Mouse (Mus musculus): ENCODE results near the gene Swi5. TPM values are rescaled to one million over a fixed set of nuclear protein-coding genes. Genes with fewer than 3 reads are reported as not detected.

Gene Swi5
- total and polyA plus RNA-seq, 3 experiments, result 150 to 488 (median 432) TPM

GRCm38 (mm10) chr2:32242986-32243385 lies 44.9 kb downstream of the Swi5 start:
- Histone ChIP-seq H3K4me1 (ENCODE audit: insufficient read depth, low read depth, low read length) (peaks cover 18% of the 10 kb centered on the region), H3K9me3 (replicated peaks) (no peaks in the 10 kb centered on the region), H3K36me3 (replicated peaks) (peaks cover 95% of the 10 kb centered on the region), H3K27me3 (ENCODE audit: insufficient read depth, low read length) (no peaks in the 10 kb centered on the region), H3K4me3 (ENCODE audit: low read depth, low read length) (no peak overlapping the region)
- no peak for DNase-seq (ENCODE audit: low spot score)
- no peak for TF ChIP-seq GATA2 (IDR thresholded peaks at IDR 0.05; ENCODE audit: borderline replicate concordance, low read depth, low read length)
- ATAC-seq (ENCODE audit: extremely low read depth, insufficient number of reproducible peaks, low FRiP score, poor library complexity, severe bottlenecking), result no peak

DNA sequence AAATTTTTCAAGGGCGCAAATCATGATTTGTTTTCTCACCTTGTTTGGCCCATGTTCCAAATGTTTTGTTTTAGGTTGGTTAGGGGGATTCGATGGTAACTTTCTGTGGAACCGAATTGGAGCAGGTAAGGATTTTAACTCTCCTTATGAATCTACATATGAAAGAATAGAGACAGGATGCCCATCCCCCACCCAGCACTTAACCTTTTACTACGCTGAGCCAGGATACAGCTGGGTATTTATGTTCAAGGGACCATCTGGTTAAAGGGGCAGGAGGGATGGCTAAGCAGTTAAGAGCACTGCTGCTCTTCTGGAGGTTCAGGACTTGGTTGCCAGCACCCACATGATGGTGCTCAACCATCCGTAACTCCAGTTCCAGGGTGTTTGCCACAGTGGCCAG lies 47.3 kb downstream of the Swi5 start:
- TF ChIP-seq TAL1 (conservative IDR thresholded peaks at IDR 0.05; ENCODE audit: low read depth, low read length) (no peak), GATA1 (IDR thresholded peaks at IDR 0.05; ENCODE audit: borderline replicate concordance, low read length) (no peak), CTCF (IDR thresholded peaks at IDR 0.05; ENCODE audit: low read depth, low read length) (no peak), GATA2 (IDR thresholded peaks at IDR 0.05; ENCODE audit: borderline replicate concordance, low read depth, low read length) (no peak), POLR2AphosphoS5 (IDR thresholded peaks at IDR 0.05; ENCODE audit: insufficient replicate concordance, low read depth, low read length) (no peak)
- DNase-seq (ENCODE audit: low spot score), result no peak
- Histone ChIP-seq H3K4me3 (ENCODE audit: low read depth, low read length) (no peak overlapping the region), H3K36me3 (replicated peaks) (peaks cover 75% of the 10 kb centered on the region), H3K9me3 (replicated peaks) (no peaks in the 10 kb centered on the region), H3K4me1 (ENCODE audit: insufficient read depth, low read depth, low read length) (peaks cover 26% of the 10 kb centered on the region), H3K27me3 (ENCODE audit: insufficient read depth, low read length) (no peaks in the 10 kb centered on the region)
- ATAC-seq (ENCODE audit: extremely low read depth, insufficient number of reproducible peaks, low FRiP score, poor library complexity, severe bottlenecking), result no peak

DNA sequence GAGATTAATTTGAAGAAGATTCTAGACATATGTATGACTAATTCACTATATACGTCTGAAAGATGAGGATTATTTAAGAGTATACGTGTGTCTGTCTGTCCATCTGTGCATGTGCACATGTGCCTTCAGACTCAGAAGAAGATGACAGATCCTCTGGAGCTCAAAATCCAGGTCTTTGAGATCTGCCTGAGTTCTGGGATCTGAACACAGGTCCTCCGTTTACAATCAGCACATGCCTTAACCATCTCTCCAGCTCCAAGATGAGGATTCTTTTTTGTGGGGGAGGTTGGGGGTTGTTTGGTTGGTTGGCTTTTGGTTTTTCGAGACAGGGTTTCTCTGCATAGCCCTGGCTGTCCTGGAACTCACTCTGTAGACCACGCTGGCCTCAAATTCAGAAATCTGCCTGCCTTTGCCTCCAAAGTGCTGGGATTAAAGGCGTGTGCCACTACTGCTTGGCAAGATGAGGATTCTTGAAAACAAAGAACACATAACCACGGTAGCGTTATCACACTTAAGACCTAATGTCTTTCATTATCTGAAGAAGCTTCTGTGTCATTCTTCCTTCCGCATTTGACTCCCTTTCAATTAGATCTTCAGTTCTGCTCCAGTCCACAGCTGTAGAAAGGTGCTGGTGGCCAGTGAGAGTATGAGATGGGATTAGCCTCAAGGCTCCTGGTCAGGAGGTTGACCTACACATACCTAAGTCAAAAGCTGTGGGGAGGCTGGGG lies 49.0 kb downstream of the Swi5 start:
- Histone ChIP-seq H3K4me3 (ENCODE audit: low read depth, low read length) (no peak overlapping the region), H3K27me3 (ENCODE audit: insufficient read depth, low read length) (no peaks in the 10 kb centered on the region), H3K4me1 (ENCODE audit: insufficient read depth, low read depth, low read length) (peaks cover 32% of the 10 kb centered on the region), H3K36me3 (replicated peaks) (peaks cover 73% of the 10 kb centered on the region), H3K9me3 (replicated peaks) (no peaks in the 10 kb centered on the region)
- DNase-seq (ENCODE audit: low spot score) (no peak), ATAC-seq (ENCODE audit: extremely low read depth, insufficient number of reproducible peaks, low FRiP score, poor library complexity, severe bottlenecking) (no peak)
- TF ChIP-seq GATA1 (IDR thresholded peaks at IDR 0.05; ENCODE audit: borderline replicate concordance, low read length), result no peak
- no peak for TF ChIP-seq CTCF (IDR thresholded peaks at IDR 0.05; ENCODE audit: low read depth, low read length)
- no peak for TF ChIP-seq TAL1 (conservative IDR thresholded peaks at IDR 0.05; ENCODE audit: low read depth, low read length)
- TF ChIP-seq GATA2 (IDR thresholded peaks at IDR 0.05; ENCODE audit: borderline replicate concordance, low read depth, low read length), result no peak
- TF ChIP-seq POLR2AphosphoS5 (IDR thresholded peaks at IDR 0.05; ENCODE audit: insufficient replicate concordance, low read depth, low read length), result no peak

GRCm38 (mm10) chr2:32237571-32237970 lies 50.3 kb downstream of the Swi5 start:
- TF ChIP-seq CTCF (IDR thresholded peaks at IDR 0.05; ENCODE audit: low read depth, low read length), result no peak
- no peak for TF ChIP-seq POLR2AphosphoS5 (IDR thresholded peaks at IDR 0.05; ENCODE audit: insufficient replicate concordance, low read depth, low read length)
- TF ChIP-seq GATA1 (IDR thresholded peaks at IDR 0.05; ENCODE audit: borderline replicate concordance, low read length), result no peak
- TF ChIP-seq TAL1 (conservative IDR thresholded peaks at IDR 0.05; ENCODE audit: low read depth, low read length), result no peak
- TF ChIP-seq GATA2 (IDR thresholded peaks at IDR 0.05; ENCODE audit: borderline replicate concordance, low read depth, low read length), result no peak
- Histone ChIP-seq H3K4me3 (ENCODE audit: low read depth, low read length) (peak overlapping the region; percentile 79), H3K27me3 (ENCODE audit: insufficient read depth, low read length) (no peaks in the 10 kb centered on the region), H3K36me3 (replicated peaks) (peaks cover 73% of the 10 kb centered on the region), H3K4me1 (ENCODE audit: insufficient read depth, low read depth, low read length) (peaks cover 32% of the 10 kb centered on the region), H3K9me3 (replicated peaks) (no peaks in the 10 kb centered on the region)
- DNase-seq (ENCODE audit: low spot score) (no peak), ATAC-seq (ENCODE audit: extremely low read depth, insufficient number of reproducible peaks, low FRiP score, poor library complexity, severe bottlenecking) (no peak)

DNA sequence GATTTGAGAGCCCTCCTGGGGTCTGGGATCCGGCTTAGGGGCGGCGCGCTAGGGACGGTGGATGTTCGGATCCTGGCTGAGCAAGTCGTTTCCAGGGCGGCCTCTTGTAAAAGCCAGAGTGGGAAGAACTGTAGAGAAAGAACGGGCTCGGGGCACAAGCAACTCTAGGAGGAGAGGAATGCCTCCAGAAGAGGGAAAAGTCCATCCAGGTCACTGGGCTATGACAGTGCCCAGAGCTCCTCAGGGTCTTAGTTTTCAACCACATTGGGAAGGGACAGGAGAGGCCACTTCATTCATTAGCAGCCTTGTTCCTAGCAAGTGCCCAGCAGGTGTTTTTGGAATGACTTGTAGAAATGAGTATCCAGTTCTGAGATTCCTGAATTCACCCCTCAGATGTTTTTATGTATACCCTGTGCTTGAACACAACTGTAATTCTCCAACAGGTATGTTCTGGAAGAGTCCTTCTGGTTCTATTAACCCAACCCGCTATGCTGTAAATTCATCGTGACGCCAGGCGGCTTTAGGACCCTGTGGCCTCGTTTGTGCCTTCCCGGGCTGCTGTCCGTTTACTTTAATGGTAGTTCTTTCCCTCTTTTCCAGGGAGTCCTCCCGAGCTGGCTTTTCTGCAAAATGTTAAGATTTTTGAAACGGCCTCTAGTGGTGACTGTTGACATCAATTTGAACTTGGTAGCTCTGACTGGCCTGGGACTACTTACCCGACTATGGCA lies 51.0 kb downstream of the Swi5 start:
- DNase-seq (ENCODE audit: low spot score) (peak; percentile 65), ATAC-seq (ENCODE audit: extremely low read depth, insufficient number of reproducible peaks, low FRiP score, poor library complexity, severe bottlenecking) (no peak)
- no peaks in the 10 kb centered on the region for H3K9me3 ChIP-seq (replicated peaks)
- H3K4me1 ChIP-seq (ENCODE audit: insufficient read depth, low read depth, low read length), result peaks cover 32% of the 10 kb centered on the region
- H3K27me3 ChIP-seq (ENCODE audit: insufficient read depth, low read length), result no peaks in the 10 kb centered on the region
- H3K36me3 ChIP-seq (replicated peaks), result peaks cover 72% of the 10 kb centered on the region
- H3K4me3 ChIP-seq (ENCODE audit: low read depth, low read length), result peak overlapping the region; percentile 79
- no peak for TF ChIP-seq CTCF (IDR thresholded peaks at IDR 0.05; ENCODE audit: low read depth, low read length)
- TF ChIP-seq TAL1 (conservative IDR thresholded peaks at IDR 0.05; ENCODE audit: low read depth, low read length), result no peak
- TF ChIP-seq POLR2AphosphoS5 (IDR thresholded peaks at IDR 0.05; ENCODE audit: insufficient replicate concordance, low read depth, low read length), result no peak
- TF ChIP-seq GATA1 (IDR thresholded peaks at IDR 0.05; ENCODE audit: borderline replicate concordance, low read length), result no peak
- TF ChIP-seq GATA2 (IDR thresholded peaks at IDR 0.05; ENCODE audit: borderline replicate concordance, low read depth, low read length), result no peak

- no peaks in the 10 kb centered on the region for H3K27me3 ChIP-seq (ENCODE audit: insufficient read depth, low read length)
Observed at GRCm38 (mm10) chr2:32235886-32236759, 51.8 kb downstream of the Swi5 start, which contains the start of gene Pomt1. TSS of gene Pomt1 (plus strand) at chr2:32236590.

More at GRCm38 (mm10) chr2:32235886-32236759, 51.8 kb downstream of the Swi5 start, which contains the start of gene Pomt1:
- peak; percentile 93 for DNase-seq (ENCODE audit: low spot score)
- Histone ChIP-seq H3K36me3 (replicated peaks) (peaks cover 72% of the 10 kb centered on the region), H3K4me1 (ENCODE audit: insufficient read depth, low read depth, low read length) (peaks cover 32% of the 10 kb centered on the region), H3K4me3 (ENCODE audit: low read depth, low read length) (peak within 1 kb of the TSS; percentile 79), H3K9me3 (replicated peaks) (no peaks in the 10 kb centered on the region)
- TF ChIP-seq CTCF (IDR thresholded peaks at IDR 0.05; ENCODE audit: low read depth, low read length), result no peak
- no peak for TF ChIP-seq GATA1 (IDR thresholded peaks at IDR 0.05; ENCODE audit: borderline replicate concordance, low read length)
- TF ChIP-seq TAL1 (conservative IDR thresholded peaks at IDR 0.05; ENCODE audit: low read depth, low read length), result no peak
- TF ChIP-seq POLR2AphosphoS5 (IDR thresholded peaks at IDR 0.05; ENCODE audit: insufficient replicate concordance, low read depth, low read length), result no peak
- ATAC-seq (ENCODE audit: extremely low read depth, insufficient number of reproducible peaks, low FRiP score, poor library complexity, severe bottlenecking), result peak; percentile 71; the same call in 1 of the 2 replicates
